Mouse (Mus musculus) small intestine, adult 2 months (tissue): ENCODE data around the gene Crisp3.

Source experiments
- CTCF ChIP-seq: fragments of 200-500 bp; IDR thresholded peaks from 2 replicates; pipeline ENCODE4 v1.5.1; 2012; ENCODE audit warnings: low read depth, mild to moderate bottlenecking, control low read depth, inconsistent platforms, low read length, moderate library complexity, mixed read lengths; ENCODE audit not compliant: insufficient replicate concordance, insufficient read length; ENCODE audit errors: extremely low read depth
- POLR2A ChIP-seq: fragments of 200-500 bp; IDR thresholded peaks from 2 replicates; pipeline ENCODE4 v1.6.1; 2012; ENCODE audit warnings: low read depth, mild to moderate bottlenecking, control low read depth, inconsistent platforms, low read length, moderate library complexity

- TF ChIP-seq CTCF (no peak), POLR2A (no peak)
Measured at GRCm38 (mm10) chr17:40252487-40252886, 10.4 kb upstream of the Crisp3 start.
